Mouse (Mus musculus) embryonic facial prominence, embryonic 14.5 days (tissue): Measurements from ENCODE around the gene Ssc4d. TPM values are rescaled to one million over a fixed set of nuclear protein-coding genes. Genes with fewer than 3 reads are reported as not detected.

Experiments
- ATAC-seq: fragments of 200-750 bp; cut with Nextera tagmentation; 2 replicates; pipeline ENCODE4 v1.8.0; 2017; ENCODE audit warnings: low read depth, moderate number of reproducible peaks, moderate TSS enrichment
- DNase-seq: peaks from one replicate; pipeline ENCODE4 v3.0.0-alpha.2; 2015; ENCODE audit warnings: low spot score
- H3K27ac ChIP-seq: fragments of 300-500 bp; sonication (generic); replicated peaks from 2 replicates; pipeline ENCODE4 v1.5.1; 2014; ENCODE audit warnings: low read depth, mild to moderate bottlenecking, low read length, moderate library complexity
- H3K27me3 ChIP-seq: fragments of 300-500 bp; sonication (generic); replicated peaks from 2 replicates; pipeline ENCODE4 v1.6.1; 2014; ENCODE audit warnings: low read length; ENCODE audit not compliant: control insufficient read depth, insufficient read depth
- H3K36me3 ChIP-seq: fragments of 300-500 bp; sonication (generic); 2 replicates; pipeline ENCODE4 v1.6.1; 2014; ENCODE audit warnings: low read length, mixed read lengths; ENCODE audit not compliant: control insufficient read depth, insufficient read depth
- H3K4me1 ChIP-seq: fragments of 300-500 bp; sonication (generic); 2 replicates; pipeline ENCODE4 v1.6.1; 2014; ENCODE audit warnings: antibody characterized with exemption, low read length; ENCODE audit not compliant: control insufficient read depth, insufficient read depth
- H3K4me2 ChIP-seq: fragments of 300-500 bp; sonication (generic); 2 replicates; pipeline ENCODE4 v1.6.1; 2014; ENCODE audit warnings: low read depth, mild to moderate bottlenecking, low read length, moderate library complexity, mixed read lengths
- H3K4me3 ChIP-seq: fragments of 300-500 bp; sonication (generic); 2 replicates; pipeline ENCODE4 v1.5.1; 2014; ENCODE audit warnings: low read depth, mild to moderate bottlenecking, low read length
- H3K9ac ChIP-seq: fragments of 300-500 bp; sonication (generic); 2 replicates; pipeline ENCODE4 v1.6.1; 2014; ENCODE audit warnings: low read depth, mild to moderate bottlenecking, low read length, moderate library complexity, mixed read lengths
- H3K9me3 ChIP-seq: fragments of 300-500 bp; sonication (generic); 2 replicates; pipeline ENCODE4 v1.6.1; 2016; ENCODE audit warnings: low read length; ENCODE audit not compliant: control insufficient read depth
- WGBS: fragments of 180-500 bp; shearing (Covaris S2); extraction: QIAGEN DNeasy Blood & Tissue Kit; methylation state at CpG from one replicate; pipeline ENCODE4 v1.1.7; 2014; 5-methylcytosine and 5-hydroxymethylcytosine counted together
- polyA plus RNA-seq: library from polyadenylated mRNA; unstranded; fragments of >200 nt; fragmentation: Nextera tagmentation; extraction: Ambion mirVana; gene quantifications from 2 replicates; pipeline ENCODE4 v1.2.1, GENCODE M21; 2014

Ssc4d gene
- polyA plus RNA-seq, 1 experiment from 2014 or later, result 3.2 TPM

- peaks cover 13% of the 10 kb centered on the region for H3K4me1 ChIP-seq
- 76% methylated on average over 2 of the region's 2 CpGs for WGBS
- DNase-seq, result no peak
- peaks cover 44% of the 10 kb centered on the region for H3K36me3 ChIP-seq
- no peak overlapping the region for H3K9ac ChIP-seq
- peak overlapping the region; percentile 14; the same call in 1 of the 2 replicates for H3K4me3 ChIP-seq
- H3K4me2 ChIP-seq, result peak overlapping the region; percentile 71
- H3K27ac ChIP-seq, result no peak overlapping the region
- no peaks in the 10 kb centered on the region for H3K9me3 ChIP-seq
- ATAC-seq, result no peak
- no peaks in the 10 kb centered on the region for H3K27me3 ChIP-seq
Measured at GRCm38 (mm10) chr5:135932359-135932758, 42.0 kb downstream of the Ssc4d start.

- 94% methylated on average over 9 of the region's 9 CpGs for WGBS
- Histone ChIP-seq H3K4me1 (peaks cover 13% of the 10 kb centered on the region), H3K9me3 (no peaks in the 10 kb centered on the region), H3K4me2 (peak overlapping the region; percentile 6; the same call in 1 of the 2 replicates), H3K9ac (no peak overlapping the region), H3K27me3 (no peaks in the 10 kb centered on the region), H3K27ac (no peak overlapping the region), H3K36me3 (peaks cover 53% of the 10 kb centered on the region), H3K4me3 (no peak overlapping the region)
- ATAC-seq (no peak), DNase-seq (no peak)
Measured at GRCm38 (mm10) chr5:135931526-135931925, 42.8 kb downstream of the Ssc4d start.

- H3K27me3 ChIP-seq, result no peaks in the 10 kb centered on the region
- no peak overlapping the region for H3K4me2 ChIP-seq
- H3K27ac ChIP-seq, result no peak overlapping the region
- DNase-seq (no peak), ATAC-seq (no peak)
- WGBS, result 66% methylated on average over 6 of the region's 6 CpGs
- no peak overlapping the region for H3K4me3 ChIP-seq
- peaks cover 69% of the 10 kb centered on the region for H3K36me3 ChIP-seq
- no peaks in the 10 kb centered on the region for H3K9me3 ChIP-seq
- H3K9ac ChIP-seq, result peak overlapping the region; percentile 10; the same call in 1 of the 2 replicates
- peaks cover 9% of the 10 kb centered on the region for H3K4me1 ChIP-seq
Measured at GRCm38 (mm10) chr5:135929685-135930424, 44.5 kb downstream of the Ssc4d start.

GRCm38 (mm10) chr5:135923901-135924300 lies 50.4 kb downstream of the Ssc4d start:
- H3K36me3 ChIP-seq, result peaks cover 90% of the 10 kb centered on the region
- H3K4me3 ChIP-seq, result no peak overlapping the region
- H3K4me2 ChIP-seq, result no peak overlapping the region
- H3K9ac ChIP-seq, result no peak overlapping the region
- H3K27me3 ChIP-seq, result no peaks in the 10 kb centered on the region
- H3K4me1 ChIP-seq, result no peaks in the 10 kb centered on the region
- DNase-seq (no peak), ATAC-seq (no peak)
- 96% methylated on average over 7 of the region's 7 CpGs for WGBS
- no peaks in the 10 kb centered on the region for H3K9me3 ChIP-seq
- no peak overlapping the region for H3K27ac ChIP-seq

GRCm38 (mm10) chr5:135919902-135920301 lies 54.4 kb downstream of the Ssc4d start:
- H3K36me3 ChIP-seq, result peaks cover 82% of the 10 kb centered on the region
- H3K27me3 ChIP-seq, result no peaks in the 10 kb centered on the region
- no peaks in the 10 kb centered on the region for H3K4me1 ChIP-seq
- no peak overlapping the region for H3K9ac ChIP-seq
- H3K27ac ChIP-seq, result no peak overlapping the region
- H3K9me3 ChIP-seq, result no peaks in the 10 kb centered on the region
- ATAC-seq (no peak), DNase-seq (no peak)
- H3K4me3 ChIP-seq, result no peak overlapping the region
- H3K4me2 ChIP-seq, result no peak overlapping the region
- 86% methylated on average over 3 of the region's 3 CpGs for WGBS

GRCm38 (mm10) chr5:135918593-135918992 lies 55.7 kb downstream of the Ssc4d start:
- peaks cover 81% of the 10 kb centered on the region for H3K36me3 ChIP-seq
- no peaks in the 10 kb centered on the region for H3K27me3 ChIP-seq
- H3K4me1 ChIP-seq, result no peaks in the 10 kb centered on the region
- H3K9ac ChIP-seq, result no peak overlapping the region
- 98% methylated on average over 5 of the region's 5 CpGs for WGBS
- no peak overlapping the region for H3K4me3 ChIP-seq
- H3K4me2 ChIP-seq, result no peak overlapping the region
- ATAC-seq (no peak), DNase-seq (no peak)
- no peaks in the 10 kb centered on the region for H3K9me3 ChIP-seq
- H3K27ac ChIP-seq, result no peak overlapping the region

GRCm38 (mm10) chr5:135918059-135918437 lies 56.3 kb downstream of the Ssc4d start:
- Histone ChIP-seq H3K9me3 (no peaks in the 10 kb centered on the region), H3K36me3 (peaks cover 77% of the 10 kb centered on the region), H3K9ac (no peak overlapping the region), H3K4me2 (no peak overlapping the region), H3K27ac (no peak overlapping the region), H3K4me3 (no peak overlapping the region), H3K4me1 (no peaks in the 10 kb centered on the region), H3K27me3 (no peaks in the 10 kb centered on the region)
- DNase-seq (no peak), ATAC-seq (no peak)
- WGBS, result 91% methylated on average over 5 of the region's 5 CpGs

GRCm38 (mm10) chr5:135917327-135918058 lies 56.8 kb downstream of the Ssc4d start:
- Histone ChIP-seq H3K4me3 (no peak overlapping the region), H3K27ac (no peak overlapping the region), H3K27me3 (no peaks in the 10 kb centered on the region), H3K4me1 (no peaks in the 10 kb centered on the region), H3K4me2 (no peak overlapping the region), H3K9me3 (no peaks in the 10 kb centered on the region), H3K36me3 (peaks cover 76% of the 10 kb centered on the region), H3K9ac (no peak overlapping the region)
- ATAC-seq (no peak), DNase-seq (no peak)
- WGBS, result 89% methylated on average over 8 of the region's 8 CpGs
